Mouse (Mus musculus) C2C12 (cell line): ENCODE measurements around the gene Rhoc. TPM values are rescaled to one million over a fixed set of nuclear protein-coding genes. Genes with fewer than 3 reads are reported as not detected.

Experiments used
- H3K27me3 ChIP-seq: one replicate; pipeline ENCODE4 v1.6.1; 2011; ENCODE audit not compliant: control insufficient read depth, insufficient read depth, insufficient read length
- H3K36me3 ChIP-seq: one replicate; pipeline ENCODE4 v1.6.1; 2011; ENCODE audit not compliant: control insufficient read depth, insufficient read depth
- H3K4me3 ChIP-seq: one replicate; pipeline ENCODE4 v1.5.1; 2011; ENCODE audit warnings: mild to moderate bottlenecking, control low read depth; ENCODE audit not compliant: poor library complexity, insufficient read depth, severe bottlenecking
- H3K79me2 ChIP-seq: one replicate; pipeline ENCODE4 v1.6.1; 2011; ENCODE audit not compliant: control insufficient read depth, insufficient read depth
- H3K79me3 ChIP-seq: one replicate; pipeline ENCODE4 v1.6.1; 2011; ENCODE audit warnings: low read depth, control low read depth
- H3ac ChIP-seq: one replicate; pipeline ENCODE3; 2011; ENCODE audit warnings: low read depth; ENCODE audit not compliant: control insufficient read depth, insufficient read length
- CEBPB ChIP-seq: IDR thresholded peaks from one replicate; pipeline ENCODE4 v1.6.1; 2011; ENCODE audit warnings: low read depth, mild to moderate bottlenecking, control low read depth, moderate library complexity
- CTCF ChIP-seq: IDR thresholded peaks from one replicate; pipeline ENCODE4 v1.5.1; 2011; ENCODE audit not compliant: control insufficient read depth, insufficient read depth, insufficient read length
- FOSL1 ChIP-seq: IDR thresholded peaks from one replicate; pipeline ENCODE4 v1.8.0; 2011; ENCODE audit warnings: mild to moderate bottlenecking, low read length; ENCODE audit not compliant: poor library complexity, insufficient read depth, severe bottlenecking
- MAX ChIP-seq: IDR thresholded peaks from one replicate; pipeline ENCODE4 v1.6.1; 2011; ENCODE audit warnings: mild to moderate bottlenecking, control low read depth
- MYOD1 ChIP-seq: IDR thresholded peaks from one replicate; pipeline ENCODE4 v1.6.1; 2011; ENCODE audit warnings: low read depth; ENCODE audit not compliant: control insufficient read depth, insufficient read length
- MYOG ChIP-seq: IDR thresholded peaks from one replicate; pipeline ENCODE4 v1.6.1; 2011; ENCODE audit not compliant: control insufficient read depth, insufficient read length; ENCODE audit errors: extremely low read depth
- USF1 ChIP-seq: IDR thresholded peaks from one replicate; pipeline ENCODE4 v1.6.1; 2011; ENCODE audit warnings: low read depth, mild to moderate bottlenecking, control low read depth, moderate library complexity
- polyA plus RNA-seq: library from polyadenylated mRNA; unstranded; fragments of >200 nt; fragmentation: generic; extraction: Trizol; gene quantifications from one replicate; pipeline ENCODE4 v1.2.1, GENCODE M21; 2012; ENCODE audit warnings: missing spikeins

Rhoc gene
- polyA plus RNA-seq, 1 experiment: 485 TPM

DNA sequence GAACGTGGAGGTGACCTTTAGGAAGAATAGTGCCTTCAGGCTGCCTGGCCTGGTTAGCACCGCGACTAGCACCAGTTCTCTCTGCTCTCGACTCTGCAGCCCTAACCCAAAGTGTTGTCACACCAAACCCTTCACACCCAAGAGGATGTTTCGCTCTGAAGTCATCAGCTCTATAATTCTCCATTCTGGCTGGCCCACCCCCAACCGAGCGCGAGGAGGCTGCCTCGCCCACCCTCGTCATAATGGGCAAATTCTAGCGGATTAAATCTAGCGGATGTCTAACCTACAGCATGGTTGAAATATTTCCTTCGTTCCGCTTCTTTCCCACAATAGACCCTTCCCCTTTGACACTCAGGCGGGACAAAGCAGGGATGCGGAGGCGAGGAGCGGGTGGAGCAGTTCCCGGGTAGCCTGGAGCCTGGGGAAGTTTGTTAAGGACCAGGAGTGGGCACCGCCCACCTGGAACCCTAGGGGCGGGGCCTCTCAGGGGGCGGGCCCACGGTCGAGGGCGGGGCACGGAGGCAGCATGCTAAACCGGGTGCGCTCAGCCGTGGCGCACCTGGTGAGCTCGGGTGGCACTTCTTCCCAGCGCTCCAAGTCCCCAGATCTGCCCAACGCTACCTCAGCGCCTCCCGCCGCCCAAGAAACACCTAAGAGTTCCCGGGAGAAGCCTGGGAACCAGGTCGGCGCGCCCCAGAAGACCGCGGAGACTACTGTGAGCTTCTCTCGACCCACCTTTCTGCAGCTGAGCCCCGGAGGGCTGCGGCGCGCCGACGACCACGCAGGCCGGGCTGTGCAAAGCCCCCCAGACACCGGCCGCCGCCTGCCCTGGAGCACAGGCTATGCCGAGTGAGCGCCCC is 7.4 kb upstream of the Rhoc start, which contains the start of gene Ppm1j:
Gene Ppm1j (plus strand): TSS at position 496 of the 860 bp plus-strand sequence.
- Histone ChIP-seq H3K27me3 (peaks cover 17% of the 10 kb centered on the region), H3K79me3 (no peaks in the 10 kb centered on the region), H3K4me3 (no peak within 1 kb of the TSS), H3ac (no peak within 1 kb of the TSS), H3K79me2 (no peaks in the 10 kb centered on the region), H3K36me3 (no peaks in the 10 kb centered on the region)
- TF ChIP-seq CTCF (no peak), CEBPB (no peak), MYOG (no peak), USF1 (no peak), MYOD1 (no peak), MAX (no peak), FOSL1 (no peak)

DNA sequence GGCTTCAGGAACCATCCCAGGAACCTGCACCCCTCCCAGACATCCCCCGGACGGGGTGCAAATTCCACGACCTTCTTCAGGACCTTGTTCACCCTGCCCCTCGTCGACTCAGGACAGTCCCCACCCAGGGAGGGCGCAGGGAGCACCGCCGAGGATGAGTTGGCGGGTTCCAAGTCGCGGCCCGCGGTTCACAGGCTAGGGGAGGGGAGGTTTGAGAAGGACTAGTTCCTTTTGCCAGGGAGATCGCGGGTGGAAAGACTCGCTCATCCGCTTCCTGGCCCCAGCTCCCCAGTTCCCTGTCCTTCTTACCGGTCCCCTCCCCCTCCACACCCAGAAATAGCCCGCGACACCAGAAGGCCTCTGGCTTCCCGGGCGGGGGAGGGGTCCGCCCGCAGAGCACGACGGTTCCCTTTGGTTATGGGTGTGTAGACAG is 6.7 kb upstream of the Rhoc start, which contains the start of gene Fam19a3:
Gene Fam19a3 (minus strand): TSS at position 370 of the 433 bp plus-strand sequence.
- no peaks in the 10 kb centered on the region for H3K79me3 ChIP-seq
- no peak within 1 kb of the TSS for H3ac ChIP-seq
- H3K36me3 ChIP-seq: no peaks in the 10 kb centered on the region
- peaks cover 14% of the 10 kb centered on the region for H3K27me3 ChIP-seq
- TF ChIP-seq CTCF: no peak
- no peak for TF ChIP-seq MYOG
- TF ChIP-seq MYOD1: no peak
- no peak for TF ChIP-seq FOSL1
- no peak for TF ChIP-seq USF1
- TF ChIP-seq MAX: no peak
- no peak for TF ChIP-seq CEBPB
- no peak within 1 kb of the TSS for H3K4me3 ChIP-seq
- H3K79me2 ChIP-seq: no peaks in the 10 kb centered on the region

DNA sequence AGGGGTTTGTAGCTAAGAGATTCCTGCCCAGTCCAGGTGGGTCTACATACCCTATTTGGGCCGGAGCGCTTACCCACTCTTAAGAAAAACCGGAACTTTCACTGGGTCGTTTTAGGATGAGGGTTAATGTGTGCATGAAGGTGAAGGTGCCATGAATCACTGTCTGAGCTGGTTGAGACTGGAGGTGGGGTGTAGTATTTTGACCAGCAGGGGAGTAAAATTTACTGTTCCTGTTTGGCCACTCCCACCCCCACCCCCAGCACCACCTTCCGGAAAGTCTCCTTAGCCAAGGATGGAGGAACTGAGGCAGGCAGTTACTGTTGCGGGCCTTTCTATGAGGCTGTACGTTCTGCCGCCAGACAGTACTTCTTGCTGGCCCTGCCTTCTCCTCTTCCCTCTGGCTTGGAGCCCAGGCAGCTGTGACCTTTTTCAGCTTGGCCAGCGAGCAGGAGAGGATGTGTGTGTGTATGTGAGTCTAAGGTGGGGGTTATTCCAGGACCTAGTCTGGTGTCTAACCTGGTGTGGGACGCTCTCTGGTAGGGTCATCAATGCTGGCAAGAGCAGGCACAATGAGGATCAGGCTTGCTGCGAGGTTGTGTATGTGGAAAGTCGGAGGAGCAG is 6.0 kb upstream of the Rhoc start:
- H3ac ChIP-seq: no peak overlapping the region
- H3K36me3 ChIP-seq: no peaks in the 10 kb centered on the region
- TF ChIP-seq FOSL1 (no peak), MAX (no peak), USF1 (no peak), CTCF (no peak)
- H3K27me3 ChIP-seq: peaks cover 9% of the 10 kb centered on the region
- no peaks in the 10 kb centered on the region for H3K79me3 ChIP-seq
- no peak overlapping the region for H3K4me3 ChIP-seq
- H3K79me2 ChIP-seq: no peaks in the 10 kb centered on the region

DNA sequence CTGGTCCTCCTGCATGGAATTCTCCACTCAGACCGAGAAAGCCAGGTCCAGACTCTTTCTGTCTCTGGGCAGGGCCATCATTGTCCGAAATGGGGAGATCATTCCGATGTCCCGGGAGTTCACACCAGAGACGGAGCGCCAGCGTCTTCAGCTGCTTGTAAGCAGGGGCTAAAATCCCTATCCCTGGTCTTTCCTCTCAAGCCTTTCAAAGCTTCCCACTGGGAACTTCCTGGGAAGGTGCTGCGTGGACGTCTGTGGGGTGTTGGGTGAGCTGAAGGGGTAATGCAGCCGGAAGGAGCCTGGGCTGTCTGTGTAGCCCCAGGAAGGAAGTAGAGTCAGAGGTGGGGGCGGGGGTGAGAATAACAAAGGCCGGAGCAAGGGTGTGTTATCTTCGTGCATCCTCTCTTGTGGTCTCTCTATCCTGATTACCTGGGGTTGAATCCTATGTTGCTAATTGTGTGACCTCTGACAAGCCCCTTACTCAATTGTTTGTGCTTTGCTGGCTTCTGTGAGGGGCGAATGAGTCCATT is 4.1 kb upstream of the Rhoc start:
- Histone ChIP-seq H3K36me3 (no peaks in the 10 kb centered on the region), H3K4me3 (no peak overlapping the region)

DNA sequence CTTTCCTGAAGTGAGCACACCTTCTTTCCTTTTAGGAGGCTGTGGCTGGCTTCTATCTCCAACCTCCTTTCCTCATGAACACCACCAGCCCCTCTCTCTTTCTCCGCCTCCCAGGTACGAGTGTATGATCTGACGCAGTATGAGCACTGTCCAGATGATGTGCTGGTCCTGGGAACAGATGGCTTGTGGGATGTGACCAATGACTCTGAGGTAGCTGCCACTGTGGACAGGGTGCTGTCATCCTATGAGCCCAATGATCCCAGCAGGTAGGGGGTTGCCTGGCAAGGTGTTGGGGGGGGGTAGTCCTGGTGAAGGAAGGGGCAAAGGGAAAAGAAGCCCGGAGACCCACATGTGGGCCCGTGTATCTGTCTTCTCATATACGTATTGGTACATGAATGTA is 2.9 kb upstream of the Rhoc start:
- Histone ChIP-seq H3K4me3 (no peak overlapping the region), H3K79me2 (peaks cover 14% of the 10 kb centered on the region), H3K27me3 (no peaks in the 10 kb centered on the region), H3K36me3 (no peaks in the 10 kb centered on the region), H3K79me3 (peaks cover 8% of the 10 kb centered on the region), H3ac (no peak overlapping the region)
- no peak for TF ChIP-seq MYOG
- no peak for TF ChIP-seq FOSL1
- no peak for TF ChIP-seq MAX
- no peak for TF ChIP-seq MYOD1
- no peak for TF ChIP-seq CTCF
- no peak for TF ChIP-seq CEBPB
- no peak for TF ChIP-seq USF1

More for the DNA sequence above, 4.1 kb upstream of the Rhoc start:
- no peak for TF ChIP-seq USF1
- no peak for TF ChIP-seq CEBPB
- no peak for TF ChIP-seq FOSL1
- no peak for TF ChIP-seq CTCF
- no peak for TF ChIP-seq MAX
- TF ChIP-seq MYOD1: no peak
- TF ChIP-seq MYOG: no peak
- peaks cover 2% of the 10 kb centered on the region for H3K79me3 ChIP-seq
- no peak overlapping the region for H3ac ChIP-seq
- H3K27me3 ChIP-seq: no peaks in the 10 kb centered on the region
- peaks cover 2% of the 10 kb centered on the region for H3K79me2 ChIP-seq
